In genomic region chr12:108277341-108277841, GRCm38 (mm10) we compare ENCODE assay signal across 9 mouse cellular contexts. TPM values are rescaled to one million over a fixed set of nuclear protein-coding genes. Genes with fewer than 3 reads are reported as not detected.
DNase-seq lines count a peak whose midpoint lies in the region; ATAC-seq and TF ChIP-seq lines count a peak whose summit lies in the region.
"Had no signal": no experiment of that assay in that cellular context is flagged by ENCODE, and none has a peak within 500 bp of the region (broad histone marks: within the 10 kb centered on the region; RNA-seq: fewer than 3 reads in every experiment).

No protein-coding gene starts in this region.

- TF ChIP-seq CTCF in thymus, adult 2 months (IDR thresholded peaks at IDR 0.05; ENCODE audit: borderline replicate concordance, control insufficient read depth, extremely low read depth, insufficient read depth, low read length, poor library complexity), result no peak

- H3K27ac ChIP-seq in thymus, adult 2 months (ENCODE audit: control insufficient read depth, insufficient read depth, low read length), result no peak overlapping the region
- peak overlapping the region; percentile 66; the same call in 1 of the 2 replicates for H3K27ac ChIP-seq in limb, embryonic 12.5 days

- peaks cover 30% of the 10 kb centered on the region for H3K4me1 ChIP-seq in thymus, adult 2 months (replicated peaks; ENCODE audit: control insufficient read depth, insufficient read depth, low read length)
- peaks cover 55% of the 10 kb centered on the region for H3K4me1 ChIP-seq in limb, embryonic 12.5 days (replicated peaks)

- H3K36me3 ChIP-seq in thymus, adult 2 months (ENCODE audit: control insufficient read depth, insufficient read depth, low read length), result no peaks in the 10 kb centered on the region
- H3K36me3 ChIP-seq in limb, embryonic 12.5 days, result no peaks in the 10 kb centered on the region

- no peak for ATAC-seq in limb, embryonic 12.5 days (ENCODE audit: insufficient number of reproducible peaks, insufficient read depth, low FRiP score, low TSS enrichment, low read depth)
- ATAC-seq in monocyte, adult 5-6 weeks (replicated peaks; ENCODE audit: insufficient number of reproducible peaks, low FRiP score, low TSS enrichment, poor library complexity, severe bottlenecking), result no peak

- H3K9me3 ChIP-seq in limb, embryonic 12.5 days, result no peaks in the 10 kb centered on the region

- H3K9ac ChIP-seq in limb, embryonic 12.5 days (replicated peaks), result 0 out of 2 replicates have a peak overlapping the region, but pooled peaks have one; percentile 37

- peak; percentile 61 for DNase-seq in cerebellum, adult 9-10 months
- DNase-seq in cerebellum, adult 8-10 months, result no peak
- DNase-seq in thymus, postnatal 0 days (ENCODE audit: low spot score), result peak; percentile 30
- DNase-seq in thymus, adult 2 months, result no peak
- DNase-seq in layer of hippocampus, postnatal 25 days (ENCODE audit: extremely low spot score in 1 of 2, low spot score in 1 of 2), result no peak
- DNase-seq in liver, result no peak

- H3K27me3 ChIP-seq in thymus, adult 2 months (ENCODE audit: control insufficient read depth, insufficient read depth, low read length), result no peaks in the 10 kb centered on the region
- peaks cover 20% of the 10 kb centered on the region for H3K27me3 ChIP-seq in limb, embryonic 12.5 days

- no peak overlapping the region for H3K4me3 ChIP-seq in thymus, adult 2 months (ENCODE audit: control insufficient read depth, insufficient read depth, low read length)
- H3K4me3 ChIP-seq in limb, embryonic 12.5 days (replicated peaks), result peak overlapping the region; percentile 79
- H3K4me3 ChIP-seq: erythroblast, embryonic 14.5 days had no signal

- TF ChIP-seq POLR2A in thymus, adult 2 months (IDR thresholded peaks at IDR 0.05; ENCODE audit: control insufficient read depth, extremely low read depth, insufficient read depth, low read length, poor library complexity), result no peak

- WGBS in thymus, adult 2 months, result 65% methylated on average over 12 of the region's 12 CpGs
- WGBS in limb, embryonic 12.5 days, result 4% methylated on average over 10 of the region's 12 CpGs

- peak overlapping the region; percentile 98 for H3K4me2 ChIP-seq in limb, embryonic 12.5 days

RNA-seq across cellular contexts. Expression of gene Ccdc85c, which starts 2.2 kb away (rescaled TPM):
- 11.3 and 13.6 TPM in 2 replicates for polyA plus RNA-seq in thymus, postnatal 0 days (2015; fragmentation: Nextera tagmentation; extraction: Ambion mirVana)
- 26.1 and 35.2 TPM in 2 replicates for polyA plus RNA-seq in thymus, adult 2 months (2012; rRNA removed)
- polyA plus RNA-seq in limb, embryonic 12.5 days (2016; fragmentation: Nextera tagmentation; extraction: Ambion mirVana), result 5.2 and 6.6 TPM in 2 replicates
- total RNA-seq in monocyte, adult 5-6 weeks (2017), result 0.32 to 1.4 TPM in 2 of 3 replicates, not detected in the other
- 10 to 100 TPM; 66.6 to 71.3 TPM for total RNA-seq in layer of hippocampus, postnatal 25 days (2021)

RNA-seq across cellular contexts. Expression of gene Hhipl1, which starts 28.7 kb away (rescaled TPM):
- 0.05 TPM in 2 replicates for polyA plus RNA-seq in thymus, postnatal 0 days (2015; fragmentation: Nextera tagmentation; extraction: Ambion mirVana)
- polyA plus RNA-seq in thymus, adult 2 months (2012; rRNA removed), result 0.33 and 0.54 TPM in 2 replicates
- polyA plus RNA-seq in limb, embryonic 12.5 days (2016; fragmentation: Nextera tagmentation; extraction: Ambion mirVana), result 0.50 and 0.53 TPM in 2 replicates
- total RNA-seq in monocyte, adult 5-6 weeks (2017), result not detected in 3 replicates
- total RNA-seq in layer of hippocampus, postnatal 25 days (2021), result 1 to 10 TPM; 5.0 to 5.1 TPM
- polyA plus RNA-seq: erythroblast, embryonic 14.5 days had no signal

RNA-seq across cellular contexts. Expression of gene Cyp46a1, which starts 56.8 kb away (rescaled TPM):
- polyA plus RNA-seq in thymus, postnatal 0 days (2015; fragmentation: Nextera tagmentation; extraction: Ambion mirVana), result 0.36 TPM in 1 of 2 replicates, not detected in the other
- polyA plus RNA-seq in thymus, adult 2 months (2012; rRNA removed), result 0.50 and 0.69 TPM in 2 replicates
- 2.9 and 4.6 TPM in 2 replicates for polyA plus RNA-seq in limb, embryonic 12.5 days (2016; fragmentation: Nextera tagmentation; extraction: Ambion mirVana)
- not detected in 3 replicates for total RNA-seq in monocyte, adult 5-6 weeks (2017)
- 100 to 1,000 TPM; 172 to 174 TPM for total RNA-seq in layer of hippocampus, postnatal 25 days (2021)
- polyA plus RNA-seq: erythroblast, embryonic 14.5 days had no signal

Comparison
In these comparisons a context has a peak if more than half of its experiments do, and no peak if none do; other contexts are left out.
1. DNase-seq: peak in cerebellum, adult 9-10 months (single experiment) and thymus, postnatal 0 days (single experiment); none in cerebellum, adult 8-10 months (single experiment), thymus, adult 2 months (single experiment), layer of hippocampus, postnatal 25 days (0 of 2) and liver (single experiment).